Mouse (Mus musculus): Measurements from ENCODE around the gene Ccdc167.

GRCm38 (mm10) chr17:29720755-29721365, 4.0 kb upstream of the Ccdc167 start:
- no peak for TF ChIP-seq POLR2A (IDR thresholded peaks at IDR 0.05; ENCODE audit: extremely low read depth, insufficient read depth, low read length)
- no peak for TF ChIP-seq CTCF (IDR thresholded peaks at IDR 0.05; ENCODE audit: extremely low read depth, insufficient read depth, low read length)

Data from cortical plate, adult 2 months (tissue).